Mouse (Mus musculus) forebrain, postnatal 0 days (tissue): ENCODE measurements around the gene Sapcd1. TPM values are rescaled to one million over a fixed set of nuclear protein-coding genes. Genes with fewer than 3 reads are reported as not detected.

Experiments used
- ATAC-seq: fragments of 200-750 bp; cut with Nextera tagmentation; 2 replicates; pipeline ENCODE4 v1.8.0; 2017; ENCODE audit warnings: mild to moderate bottlenecking, moderate library complexity
- DNase-seq: peaks from one replicate; pipeline ENCODE4 v3.0.0-alpha.2; 2015
- H3K27ac ChIP-seq: fragments of 300-500 bp; sonication (generic); 2 replicates; pipeline ENCODE4 v1.5.1; 2014; ENCODE audit warnings: low read depth, mild to moderate bottlenecking, antibody characterized with exemption, low read length, moderate library complexity, mixed read lengths
- H3K27me3 ChIP-seq: fragments of 300-500 bp; sonication (generic); 2 replicates; pipeline ENCODE4 v1.6.1; 2014; ENCODE audit warnings: mild to moderate bottlenecking, low read length, mixed read lengths; ENCODE audit not compliant: insufficient read depth
- H3K36me3 ChIP-seq: fragments of 300-500 bp; sonication (generic); 2 replicates; pipeline ENCODE4 v1.6.1; 2014; ENCODE audit warnings: mild to moderate bottlenecking, moderate library complexity; ENCODE audit not compliant: insufficient read depth
- H3K4me1 ChIP-seq: fragments of 300-500 bp; sonication (generic); 2 replicates; pipeline ENCODE4 v1.6.1; 2014; ENCODE audit warnings: antibody characterized with exemption; ENCODE audit not compliant: insufficient read depth
- H3K4me2 ChIP-seq: fragments of 300-500 bp; sonication (generic); 2 replicates; pipeline ENCODE4 v1.6.1; 2014; ENCODE audit warnings: low read depth, mild to moderate bottlenecking, moderate library complexity
- H3K4me3 ChIP-seq: fragments of 300-500 bp; sonication (generic); 2 replicates; pipeline ENCODE4 v1.5.1; 2014; ENCODE audit warnings: low read depth, low read length, mixed read lengths
- H3K9ac ChIP-seq: fragments of 300-500 bp; sonication (generic); 2 replicates; pipeline ENCODE4 v1.6.1; 2014; ENCODE audit warnings: mild to moderate bottlenecking
- H3K9me3 ChIP-seq: fragments of 300-500 bp; sonication (generic); 2 replicates; pipeline ENCODE4 v1.6.1; 2016; ENCODE audit warnings: low read length
- CTCF ChIP-seq: sonication (generic); IDR thresholded peaks from 2 replicates; pipeline ENCODE4 v1.5.1; 2016; ENCODE audit warnings: antibody characterized with exemption, control low read depth, low read depth
- WGBS: fragments of 180-500 bp; shearing (Covaris S2); extraction: QIAGEN DNeasy Blood & Tissue Kit; methylation state at CpG from one replicate; pipeline ENCODE4 v1.1.7; 2014; 5-methylcytosine and 5-hydroxymethylcytosine counted together
- polyA plus RNA-seq: library from polyadenylated mRNA; unstranded; fragments of >200 nt; fragmentation: Nextera tagmentation; extraction: Ambion mirVana; gene quantifications from 2 replicates; pipeline ENCODE4 v1.2.1, GENCODE M21; 2015
- total RNA-seq: library from RNA; depleted of rRNA; stranded (reverse); fragments of >200 nt; gene quantifications from 2 replicates; pipeline ENCODE4 v1.2.3, GENCODE M21; 2014

The Sapcd1 gene
- total and polyA plus RNA-seq, 2 experiments from 2014 or later = 1.6 to 2.7 TPM

DNA sequence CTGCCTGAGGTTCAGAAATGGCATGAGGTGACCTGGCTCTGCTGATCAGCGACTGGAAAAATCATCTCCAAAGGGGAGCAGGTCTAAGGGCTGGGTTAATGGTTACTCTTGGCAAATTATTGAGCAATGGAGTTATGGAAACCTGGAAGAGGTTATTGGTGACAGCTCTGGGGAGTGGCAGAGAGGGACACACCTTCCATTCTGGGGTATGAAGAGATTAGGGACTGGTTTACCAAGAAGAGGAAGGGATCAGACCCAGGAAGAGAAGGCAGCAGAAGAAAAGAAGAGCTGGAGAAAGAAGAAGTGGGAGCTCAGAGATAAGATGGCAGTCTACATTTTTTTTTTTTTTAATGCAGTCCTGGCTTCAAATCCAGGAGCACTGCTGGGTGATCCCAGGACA lies 19.9 kb upstream of the Sapcd1 start:
- no peak for ATAC-seq
- Histone ChIP-seq H3K9ac (no peak overlapping the region), H3K4me3 (no peak overlapping the region), H3K4me2 (no peak overlapping the region), H3K27me3 (no peaks in the 10 kb centered on the region), H3K4me1 (peaks cover 12% of the 10 kb centered on the region; the same call in 1 of the 2 replicates), H3K36me3 (no peaks in the 10 kb centered on the region), H3K27ac (no peak overlapping the region), H3K9me3 (no peaks in the 10 kb centered on the region)
- TF ChIP-seq CTCF = no peak
- DNase-seq = no peak
- 63% methylated on average over 1 of the region's 1 CpGs for WGBS

DNA sequence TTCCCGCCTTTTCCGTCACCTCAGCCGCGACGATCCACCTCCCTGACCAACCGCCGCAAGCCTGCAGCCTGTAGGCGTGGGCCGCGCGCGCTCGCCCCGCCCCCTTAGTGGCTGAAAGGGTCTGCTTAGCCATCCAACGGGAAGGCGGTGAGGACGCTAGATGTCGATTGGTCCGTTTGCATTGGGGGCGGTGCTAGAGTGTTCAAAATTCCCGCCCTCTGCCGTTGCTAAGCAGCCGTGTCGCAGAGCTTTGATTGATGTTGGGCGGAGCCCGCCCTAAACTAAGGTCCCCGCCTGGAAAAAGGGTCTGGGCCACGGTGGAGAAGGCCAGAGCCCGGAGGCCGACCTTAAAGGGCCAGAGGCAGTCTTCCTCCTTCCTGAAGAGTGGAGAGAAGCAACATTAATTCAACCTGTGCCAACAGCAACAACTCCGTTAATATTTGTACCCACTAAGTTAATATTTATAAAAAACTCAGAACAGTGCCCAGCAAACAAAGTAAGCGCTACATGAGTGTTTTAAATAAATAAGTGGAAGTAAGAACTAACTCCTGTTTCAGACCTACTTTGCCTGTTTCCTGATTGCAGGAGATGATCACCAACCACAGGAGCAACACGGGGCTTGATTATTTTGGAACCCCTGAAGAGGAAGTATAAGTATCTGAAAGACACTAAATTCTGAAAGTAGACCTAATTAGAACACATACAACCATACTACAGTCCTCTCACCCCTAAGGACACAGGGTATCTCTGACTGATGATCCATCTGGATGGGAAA lies 19.1 kb upstream of the Sapcd1 start, which contains the start of gene Msh5:
Gene Msh5, minus strand, starts transcription at position 65 of the 775 bp plus-strand sequence.
- H3K4me3 ChIP-seq = peak within 1 kb of the TSS; percentile 44
- H3K27ac ChIP-seq = peak within 1 kb of the TSS; percentile 72
- peaks cover 9% of the 10 kb centered on the region; the same call in 1 of the 2 replicates for H3K4me1 ChIP-seq
- no peaks in the 10 kb centered on the region for H3K9me3 ChIP-seq
- DNase-seq = peak; percentile 96
- H3K27me3 ChIP-seq = no peaks in the 10 kb centered on the region
- WGBS = 4% methylated on average over 33 of the region's 33 CpGs
- peak within 1 kb of the TSS; percentile 68 for H3K9ac ChIP-seq
- peak; percentile 99 for ATAC-seq
- no peak for TF ChIP-seq CTCF
- H3K4me2 ChIP-seq = peak within 1 kb of the TSS; percentile 99
- H3K36me3 ChIP-seq = no peaks in the 10 kb centered on the region

DNA sequence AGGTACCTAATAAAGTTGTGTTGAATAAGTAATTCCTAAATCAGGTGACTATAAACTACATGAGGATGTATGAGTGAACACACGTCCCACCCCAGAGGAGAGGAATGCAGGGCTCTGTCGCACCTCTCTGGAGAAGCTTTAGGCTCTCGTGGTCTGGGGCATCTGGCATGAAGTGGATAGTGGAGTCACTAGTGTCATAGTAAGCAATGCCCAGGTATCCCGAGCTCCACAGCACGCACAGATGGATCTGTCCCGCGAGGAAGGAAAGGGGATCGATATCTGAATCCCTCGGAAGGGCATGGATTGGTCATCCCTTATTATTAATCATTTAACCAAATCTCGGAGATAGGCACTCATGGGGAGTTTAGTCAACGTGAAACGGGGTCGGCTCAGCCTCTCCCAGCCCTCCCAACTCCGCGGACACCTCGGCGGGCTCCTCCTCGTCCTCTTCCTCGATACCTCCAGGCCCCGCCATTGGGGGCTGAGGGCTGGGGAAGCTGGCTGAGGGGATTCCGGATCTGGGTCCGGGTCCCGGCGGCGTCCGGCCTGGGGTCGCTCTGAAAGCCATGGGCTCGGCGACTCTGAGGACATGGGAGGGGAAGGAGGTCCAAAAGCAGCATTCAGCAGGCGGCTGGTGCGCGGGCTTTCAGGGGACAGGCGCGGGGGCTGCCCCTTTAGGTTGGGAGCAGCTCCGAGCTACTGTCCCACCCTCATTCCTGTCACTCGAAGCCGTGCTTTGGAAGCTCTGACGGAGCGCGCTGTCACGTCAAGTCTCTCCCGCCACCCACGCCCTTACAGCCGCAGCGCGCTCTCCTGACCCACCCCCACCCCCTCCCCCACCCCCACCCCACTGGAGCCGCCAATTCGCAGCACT lies 18.2 kb upstream of the Sapcd1 start:
- WGBS = 7% methylated on average over 44 of the region's 48 CpGs
- no peak for TF ChIP-seq CTCF
- H3K9ac ChIP-seq = peak overlapping the region; percentile 68
- H3K36me3 ChIP-seq = no peaks in the 10 kb centered on the region
- H3K27me3 ChIP-seq = no peaks in the 10 kb centered on the region
- peak overlapping the region; percentile 99 for H3K4me2 ChIP-seq
- ATAC-seq (peak; percentile 80), DNase-seq (no peak)
- H3K9me3 ChIP-seq = no peaks in the 10 kb centered on the region
- H3K4me3 ChIP-seq = peak overlapping the region; percentile 44
- H3K4me1 ChIP-seq = peaks cover 5% of the 10 kb centered on the region; the same call in 1 of the 2 replicates
- peak overlapping the region; percentile 72 for H3K27ac ChIP-seq

DNA sequence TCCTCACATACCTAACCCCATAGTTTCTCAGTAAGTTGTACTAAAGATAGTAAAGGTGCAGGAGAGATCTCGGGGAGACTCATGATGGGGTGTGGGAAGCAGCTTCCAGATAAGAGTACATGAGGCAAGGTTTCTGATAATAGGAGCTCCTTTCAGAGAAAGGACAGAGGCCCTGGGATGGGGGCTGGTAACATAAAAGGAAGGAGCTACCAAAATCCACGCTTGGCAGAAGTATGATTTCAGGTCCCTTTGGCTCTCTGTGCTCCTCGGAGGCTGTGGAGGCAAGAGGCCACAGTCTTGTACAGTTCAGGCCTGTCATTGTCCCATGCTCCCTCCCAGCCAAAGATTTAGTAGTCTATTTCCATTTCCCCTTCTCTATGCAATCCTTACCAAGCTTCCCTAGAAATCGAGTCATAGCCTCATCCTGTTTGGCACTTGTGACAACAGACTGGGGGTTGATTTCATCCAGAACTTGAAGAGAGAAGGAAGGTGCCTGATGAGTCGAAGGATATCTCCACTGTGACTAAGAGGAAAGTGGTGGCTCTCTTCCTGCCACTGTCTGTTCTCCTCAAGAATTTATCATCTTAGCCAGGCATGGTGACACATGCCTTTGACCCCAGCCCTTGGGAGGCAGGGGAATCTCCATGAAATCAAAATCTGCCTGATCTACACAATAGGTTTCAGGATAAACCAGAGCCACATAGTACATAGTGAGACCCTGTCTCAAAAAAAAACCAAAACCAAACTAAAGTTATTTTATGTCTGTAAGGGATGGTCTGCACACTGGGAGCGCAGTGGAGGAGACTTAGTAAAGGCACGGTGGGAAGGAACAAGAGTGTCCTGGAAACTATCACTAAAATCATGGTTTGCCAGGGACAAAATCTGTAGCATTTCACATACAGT lies 17.3 kb upstream of the Sapcd1 start:
- H3K9me3 ChIP-seq = no peaks in the 10 kb centered on the region
- DNase-seq (no peak), ATAC-seq (no peak)
- H3K9ac ChIP-seq = no peak overlapping the region
- peak overlapping the region; percentile 99; the same call in 1 of the 2 replicates for H3K4me2 ChIP-seq
- 89% methylated on average over 7 of the region's 7 CpGs for WGBS
- H3K27ac ChIP-seq = no peak overlapping the region
- H3K4me1 ChIP-seq = peaks cover 5% of the 10 kb centered on the region; the same call in 1 of the 2 replicates
- no peaks in the 10 kb centered on the region for H3K27me3 ChIP-seq
- H3K36me3 ChIP-seq = no peaks in the 10 kb centered on the region
- TF ChIP-seq CTCF = no peak
- H3K4me3 ChIP-seq = no peak overlapping the region

GRCm38 (mm10) chr17:35043794-35044193 lies 16.0 kb upstream of the Sapcd1 start:
- Histone ChIP-seq H3K27ac (no peak overlapping the region), H3K4me1 (peaks cover 5% of the 10 kb centered on the region; the same call in 1 of the 2 replicates), H3K9me3 (no peaks in the 10 kb centered on the region), H3K27me3 (no peaks in the 10 kb centered on the region), H3K9ac (no peak overlapping the region), H3K36me3 (no peaks in the 10 kb centered on the region), H3K4me3 (no peak overlapping the region), H3K4me2 (no peak overlapping the region)
- DNase-seq (no peak), ATAC-seq (no peak)
- TF ChIP-seq CTCF = no peak
- WGBS = 88% methylated on average over 4 of the region's 4 CpGs

DNA sequence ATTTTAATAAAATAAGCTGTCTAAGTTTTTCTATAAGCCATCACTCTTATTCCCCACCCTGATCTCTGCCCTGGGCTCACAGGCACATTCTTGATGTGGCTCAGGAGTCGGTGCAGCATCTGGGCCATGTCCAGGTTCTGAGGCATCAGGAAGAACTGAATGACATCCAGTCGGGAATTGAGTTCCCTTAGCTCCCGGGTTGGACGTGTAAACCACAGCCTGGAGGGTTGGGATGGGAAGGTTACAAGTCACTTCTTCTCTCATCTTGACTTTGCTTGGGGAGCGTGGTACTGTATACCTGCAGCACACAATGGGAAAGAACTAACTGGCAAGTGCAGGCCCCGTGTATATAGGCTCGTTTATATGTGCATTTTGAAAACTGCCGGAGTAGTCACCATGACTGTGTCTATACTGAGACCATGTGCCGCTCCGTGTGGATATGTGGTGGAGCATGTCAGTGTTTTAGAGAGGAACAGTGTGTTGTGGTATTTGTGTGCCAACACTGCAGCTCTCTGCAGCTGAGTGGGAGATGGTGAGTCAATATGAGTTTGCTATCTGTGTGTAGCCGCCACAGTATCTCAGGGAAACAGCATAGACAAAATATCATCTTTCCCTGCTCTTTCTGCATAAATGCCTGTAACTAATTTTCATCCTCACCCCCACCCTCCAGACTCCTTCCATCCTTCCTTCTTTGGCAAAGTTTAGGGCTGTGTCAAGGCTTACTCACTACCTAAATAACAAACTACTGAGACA lies 11.5 kb upstream of the Sapcd1 start:
- Histone ChIP-seq H3K27me3 (no peaks in the 10 kb centered on the region), H3K9me3 (no peaks in the 10 kb centered on the region), H3K36me3 (no peaks in the 10 kb centered on the region), H3K4me3 (no peak overlapping the region), H3K4me2 (no peak overlapping the region), H3K9ac (no peak overlapping the region), H3K27ac (no peak overlapping the region), H3K4me1 (no peaks in the 10 kb centered on the region)
- DNase-seq (no peak), ATAC-seq (peak; percentile 45; the same call in 1 of the 2 replicates)
- no peak for TF ChIP-seq CTCF
- 72% methylated on average over 11 of the region's 11 CpGs for WGBS
